Mouse (Mus musculus) spleen, adult 2 months (tissue): Measurements from ENCODE around the gene Ubash3b. TPM values are rescaled to one million over a fixed set of nuclear protein-coding genes. Genes with fewer than 3 reads are reported as not detected.

Experiments used
- DNase-seq, 2 experiments: peaks; one replicate each; pipeline versions ENCODE4 v3.0.0 to v3.0.0-alpha.2; 2012 to 2021; ENCODE audit warnings: low spot score in 2 of 2, low read depth in 1 of 2
- H3K27ac ChIP-seq: fragments of 200-500 bp; 2 replicates; pipeline ENCODE4 v1.5.1; 2012; ENCODE audit warnings: low read length, inconsistent platforms; ENCODE audit not compliant: insufficient read depth
- H3K27me3 ChIP-seq: fragments of 200-500 bp; 2 replicates; pipeline ENCODE4 v1.6.1; 2012; ENCODE audit warnings: mild to moderate bottlenecking, moderate library complexity, low read length, inconsistent platforms; ENCODE audit not compliant: control insufficient read depth, insufficient read depth
- H3K36me3 ChIP-seq: fragments of 200-500 bp; 2 replicates; pipeline ENCODE4 v1.6.1; 2012; ENCODE audit warnings: mild to moderate bottlenecking, low read length, inconsistent platforms; ENCODE audit not compliant: control insufficient read depth, insufficient read depth
- H3K4me1 ChIP-seq: fragments of 200-500 bp; 2 replicates; pipeline ENCODE4 v1.6.1; 2011; ENCODE audit warnings: inconsistent platforms; ENCODE audit not compliant: control insufficient read depth, insufficient read depth, insufficient read length
- H3K4me3 ChIP-seq: fragments of 200-500 bp; 2 replicates; pipeline ENCODE4 v1.5.1; 2011; ENCODE audit warnings: mild to moderate bottlenecking, inconsistent platforms; ENCODE audit not compliant: insufficient read depth, insufficient read length; ENCODE audit errors: extremely low read depth
- CTCF ChIP-seq: fragments of 200-500 bp; IDR thresholded peaks from 2 replicates; pipeline ENCODE4 v1.5.1; 2011; ENCODE audit warnings: mild to moderate bottlenecking, inconsistent platforms; ENCODE audit not compliant: insufficient read depth, insufficient read length, insufficient replicate concordance; ENCODE audit errors: extremely low read depth
- POLR2A ChIP-seq: fragments of 200-500 bp; IDR thresholded peaks from 2 replicates; pipeline ENCODE4 v1.6.1; 2011; ENCODE audit warnings: low read depth, low read length, inconsistent platforms
- WGBS: fragments of 180-500 bp; shearing (Covaris S2); methylation state at CpG from one replicate; pipeline ENCODE4 v1.1.7; 2018; 5-methylcytosine and 5-hydroxymethylcytosine counted together
- polyA plus RNA-seq: library from polyadenylated mRNA; depleted of rRNA; stranded (reverse); fragments of >200 nt; gene quantifications from 2 replicates; pipeline ENCODE4 v1.2.3, GENCODE M21; 2012

Gene Ubash3b
- polyA plus RNA-seq, 1 experiment, result 10.2 TPM

GRCm38 (mm10) chr9:41073196-41074009, 88.1 kb downstream of the Ubash3b start:
- H3K27me3 ChIP-seq, result no peaks in the 10 kb centered on the region
- DNase-seq, result peak; percentile 75 to 76
- peaks cover 27% of the 10 kb centered on the region; the same call in 1 of the 2 replicates for H3K4me1 ChIP-seq
- WGBS, result 17% methylated on average over 19 of the region's 19 CpGs
- no peaks in the 10 kb centered on the region for H3K36me3 ChIP-seq
- H3K27ac ChIP-seq, result peak overlapping the region; percentile 97
- H3K4me3 ChIP-seq, result peak overlapping the region; percentile 56
- TF ChIP-seq POLR2A (peak; percentile 34), CTCF (no peak)

GRCm38 (mm10) chr9:41072786-41073185, 88.7 kb downstream of the Ubash3b start:
- Histone ChIP-seq H3K4me1 (peaks cover 24% of the 10 kb centered on the region; the same call in 1 of the 2 replicates), H3K36me3 (no peaks in the 10 kb centered on the region), H3K27me3 (no peaks in the 10 kb centered on the region), H3K4me3 (peak overlapping the region; percentile 56), H3K27ac (peak overlapping the region; percentile 97)
- peak; percentile 50 to 59 for DNase-seq
- TF ChIP-seq CTCF (no peak), POLR2A (peak; percentile 32; the same call in 1 of the 2 replicates)
- WGBS, result 3% methylated on average over 6 of the region's 6 CpGs

- no peaks in the 10 kb centered on the region for H3K27me3 ChIP-seq
- DNase-seq, result peak in 1 of 2 experiments; percentile 29
- H3K36me3 ChIP-seq, result no peaks in the 10 kb centered on the region
- peak overlapping the region; percentile 90 for H3K27ac ChIP-seq
- H3K4me3 ChIP-seq, result no peak overlapping the region
- H3K4me1 ChIP-seq, result peaks cover 26% of the 10 kb centered on the region; the same call in 1 of the 2 replicates
- TF ChIP-seq CTCF (no peak), POLR2A (no peak)
- WGBS, result 36% methylated on average over 3 of the region's 3 CpGs
Observed at GRCm38 (mm10) chr9:41071906-41072511, 89.5 kb downstream of the Ubash3b start.

GRCm38 (mm10) chr9:41070761-41071181, 90.7 kb downstream of the Ubash3b start:
- WGBS, result 7% methylated on average over 5 of the region's 5 CpGs
- peaks cover 26% of the 10 kb centered on the region; the same call in 1 of the 2 replicates for H3K4me1 ChIP-seq
- H3K27ac ChIP-seq, result peak overlapping the region; percentile 38
- H3K36me3 ChIP-seq, result no peaks in the 10 kb centered on the region
- DNase-seq, result peak in 1 of 2 experiments; percentile 30
- no peaks in the 10 kb centered on the region for H3K27me3 ChIP-seq
- no peak for TF ChIP-seq CTCF
- no peak for TF ChIP-seq POLR2A
- H3K4me3 ChIP-seq, result no peak overlapping the region

GRCm38 (mm10) chr9:41069509-41069908, 92.0 kb downstream of the Ubash3b start:
- Histone ChIP-seq H3K36me3 (no peaks in the 10 kb centered on the region), H3K4me3 (no peak overlapping the region), H3K27ac (no peak overlapping the region), H3K4me1 (peaks cover 26% of the 10 kb centered on the region; the same call in 1 of the 2 replicates), H3K27me3 (no peaks in the 10 kb centered on the region)
- DNase-seq, result no peak
- 72% methylated on average over 5 of the region's 5 CpGs for WGBS
- TF ChIP-seq CTCF (no peak), POLR2A (no peak)

GRCm38 (mm10) chr9:41061446-41061845, 100.1 kb downstream of the Ubash3b start:
- H3K27me3 ChIP-seq, result no peaks in the 10 kb centered on the region
- 85% methylated on average over 5 of the region's 5 CpGs for WGBS
- no peaks in the 10 kb centered on the region for H3K36me3 ChIP-seq
- H3K4me1 ChIP-seq, result no peaks in the 10 kb centered on the region
- no peak for DNase-seq
- H3K4me3 ChIP-seq, result no peak overlapping the region
- no peak overlapping the region for H3K27ac ChIP-seq
- no peak for TF ChIP-seq POLR2A
- TF ChIP-seq CTCF, result no peak
